ENCODE assay signal across 19 mouse cellular contexts in genomic region chr1:104917307-104917836, GRCm38 (mm10).
A peak's percentile ranks its signal among the peaks of the same experiment; 100 is the strongest.
DNase-seq lines count a peak whose midpoint lies in the region; ATAC-seq and TF ChIP-seq lines count a peak whose summit lies in the region.
"Had no signal": no experiment of that assay in that cellular context is flagged by ENCODE, and none has a peak within 500 bp of the region (broad histone marks: within the 10 kb centered on the region; RNA-seq: fewer than 3 reads in every experiment).

No protein-coding gene starts in this region.

- DNase-seq in embryo, embryonic 11 days = peak; percentile 20
- no peak for DNase-seq in embryo, embryonic 9.5 days (ENCODE audit: extremely low spot score)
- peak; percentile 35 for DNase-seq in forebrain, embryonic 14.5 days (ENCODE audit: low spot score)
- no peak for DNase-seq in forebrain, postnatal 0 days
- DNase-seq in retina, embryonic 14.5 days (ENCODE audit: low spot score) = peak; percentile 21
- no peak for DNase-seq in retina, postnatal 1 day
- DNase-seq: adrenal gland, postnatal 10 days; cerebellum, adult 11-12 months; cerebellum, adult 9-10 months; cerebellum, postnatal 25 days; gastrocnemius, postnatal 36 days; heart, adult 11 months; heart, postnatal 10 days; heart, postnatal 4 days had no signal

- H3K27me3 ChIP-seq in forebrain, embryonic 14.5 days (replicated peaks; ENCODE audit: control insufficient read depth, insufficient read depth, low read length) = no peaks in the 10 kb centered on the region
- no peaks in the 10 kb centered on the region for H3K27me3 ChIP-seq in forebrain, postnatal 0 days (ENCODE audit: insufficient read depth, low read length)
- H3K27me3 ChIP-seq in heart, embryonic 12.5 days (replicated peaks) = no peaks in the 10 kb centered on the region
- H3K27me3 ChIP-seq: embryonic facial prominence, embryonic 12.5 days; hindbrain, embryonic 12.5 days had no signal

- H3K9ac ChIP-seq in forebrain, embryonic 14.5 days (ENCODE audit: low read length) = no peak overlapping the region
- H3K9ac ChIP-seq in forebrain, postnatal 0 days = no peak overlapping the region
- no peak overlapping the region for H3K9ac ChIP-seq in heart, embryonic 12.5 days
- H3K9ac ChIP-seq: embryonic facial prominence, embryonic 12.5 days; hindbrain, embryonic 12.5 days had no signal

- H3K4me3 ChIP-seq in forebrain, embryonic 14.5 days (ENCODE audit: low read depth, low read length) = no peak overlapping the region
- no peak overlapping the region for H3K4me3 ChIP-seq in forebrain, postnatal 0 days (ENCODE audit: low read depth, low read length)
- no peak overlapping the region for H3K4me3 ChIP-seq in heart, embryonic 12.5 days
- H3K4me3 ChIP-seq: embryonic facial prominence, embryonic 12.5 days; hindbrain, embryonic 12.5 days had no signal

- no peak for TF ChIP-seq CTCF in forebrain, postnatal 0 days (IDR thresholded peaks at IDR 0.05; ENCODE audit: low read depth)

- 0% methylated on average over 1 of the region's 1 CpGs for WGBS in forebrain, embryonic 14.5 days
- WGBS in forebrain, postnatal 0 days = 5% methylated on average over 1 of the region's 1 CpGs
- WGBS in heart, embryonic 12.5 days = 72% methylated on average over 1 of the region's 1 CpGs

- H3K36me3 ChIP-seq in forebrain, embryonic 14.5 days (ENCODE audit: control insufficient read depth, insufficient read depth, low read length) = no peaks in the 10 kb centered on the region
- H3K36me3 ChIP-seq in forebrain, postnatal 0 days (ENCODE audit: insufficient read depth) = no peaks in the 10 kb centered on the region
- no peaks in the 10 kb centered on the region for H3K36me3 ChIP-seq in heart, embryonic 12.5 days
- H3K36me3 ChIP-seq: embryonic facial prominence, embryonic 12.5 days; hindbrain, embryonic 12.5 days had no signal

- no peak overlapping the region for H3K27ac ChIP-seq in forebrain, embryonic 14.5 days (ENCODE audit: low read depth, low read length)
- H3K27ac ChIP-seq in forebrain, postnatal 0 days (ENCODE audit: low read depth, low read length) = no peak overlapping the region
- H3K27ac ChIP-seq in heart, embryonic 12.5 days (ENCODE audit: poor library complexity, severe bottlenecking) = no peak overlapping the region
- H3K27ac ChIP-seq: embryonic facial prominence, embryonic 12.5 days; hindbrain, embryonic 12.5 days had no signal

- no peak; the same call in 1 of the 2 replicates for ATAC-seq in forebrain, embryonic 14.5 days
- no peak for ATAC-seq in forebrain, postnatal 0 days
- no peak for ATAC-seq in heart, embryonic 12.5 days (ENCODE audit: insufficient number of reproducible peaks, low FRiP score)
- ATAC-seq: hindbrain, embryonic 16.5 days; inflammation-experienced regulatory T-cells, adult 6 months had no signal

- H3K4me2 ChIP-seq in forebrain, embryonic 14.5 days (ENCODE audit: low read length) = no peak overlapping the region
- H3K4me2 ChIP-seq in forebrain, postnatal 0 days (ENCODE audit: low read depth) = no peak overlapping the region
- H3K4me2 ChIP-seq in heart, embryonic 12.5 days = no peak overlapping the region
- H3K4me2 ChIP-seq: embryonic facial prominence, embryonic 12.5 days; hindbrain, embryonic 12.5 days had no signal

- no peaks in the 10 kb centered on the region for H3K9me3 ChIP-seq in forebrain, embryonic 14.5 days (replicated peaks; ENCODE audit: control insufficient read depth, low read length)
- H3K9me3 ChIP-seq in forebrain, postnatal 0 days (ENCODE audit: low read length) = no peaks in the 10 kb centered on the region
- H3K9me3 ChIP-seq in heart, embryonic 12.5 days (replicated peaks) = no peaks in the 10 kb centered on the region
- H3K9me3 ChIP-seq: embryonic facial prominence, embryonic 12.5 days; hindbrain, embryonic 12.5 days had no signal

- no peaks in the 10 kb centered on the region; the same call in 1 of the 2 replicates for H3K4me1 ChIP-seq in forebrain, embryonic 14.5 days (ENCODE audit: control insufficient read depth, insufficient read depth, low read length)
- H3K4me1 ChIP-seq in forebrain, postnatal 0 days (ENCODE audit: insufficient read depth) = 0 out of 2 replicates have a peak, but pooled peaks cover 5% of the 10 kb centered on the region
- H3K4me1 ChIP-seq in heart, embryonic 12.5 days (replicated peaks) = 0 out of 2 replicates have a peak, but pooled peaks cover 2% of the 10 kb centered on the region
- H3K4me1 ChIP-seq: embryonic facial prominence, embryonic 12.5 days had no signal

Comparison
In these comparisons a context has a peak if more than half of its experiments do, and no peak if none do; other contexts are left out.
1. DNase-seq: peak in embryo, embryonic 11 days (single experiment), forebrain, embryonic 14.5 days (single experiment) and retina, embryonic 14.5 days (single experiment); none in embryo, embryonic 9.5 days (single experiment), forebrain, postnatal 0 days (single experiment) and retina, postnatal 1 day (single experiment).